Mouse (Mus musculus) lung, postnatal 0 days (tissue): Measurements from ENCODE around the gene Zranb3. TPM values are rescaled to one million over a fixed set of nuclear protein-coding genes. Genes with fewer than 3 reads are reported as not detected.

Experiments used
- ATAC-seq: fragments of 200-750 bp; cut with Nextera tagmentation; 2 replicates; pipeline ENCODE4 v1.8.0; 2017; ENCODE audit warnings: moderate library complexity
- DNase-seq: peaks from one replicate; pipeline ENCODE4 v3.0.0-alpha.2; 2016; ENCODE audit warnings: low spot score
- H3K27ac ChIP-seq: fragments of 300-500 bp; sonication (generic); 2 replicates; pipeline ENCODE4 v1.5.1; 2014; ENCODE audit warnings: antibody characterized with exemption, mild to moderate bottlenecking, low read length, mixed read lengths
- H3K27me3 ChIP-seq: fragments of 300-500 bp; sonication (generic); replicated peaks from 2 replicates; pipeline ENCODE4 v1.6.1; 2014; ENCODE audit warnings: low read length, mixed read lengths; ENCODE audit not compliant: insufficient read depth
- H3K36me3 ChIP-seq: fragments of 300-500 bp; sonication (generic); 2 replicates; pipeline ENCODE4 v1.6.1; 2014; ENCODE audit warnings: low read length, mixed read lengths; ENCODE audit not compliant: insufficient read depth
- H3K4me1 ChIP-seq: fragments of 300-500 bp; sonication (generic); 2 replicates; pipeline ENCODE4 v1.6.1; 2014; ENCODE audit warnings: antibody characterized with exemption, low read depth, low read length, mixed read lengths; ENCODE audit not compliant: insufficient read depth
- H3K4me2 ChIP-seq: fragments of 300-500 bp; sonication (generic); replicated peaks from 2 replicates; pipeline ENCODE4 v1.6.1; 2014; ENCODE audit warnings: low read depth, mild to moderate bottlenecking, low read length, moderate library complexity, mixed read lengths
- H3K4me3 ChIP-seq: fragments of 300-500 bp; sonication (generic); 2 replicates; pipeline ENCODE4 v1.5.1; 2014; ENCODE audit warnings: low read depth, low read length
- H3K9ac ChIP-seq: fragments of 300-500 bp; sonication (generic); replicated peaks from 2 replicates; pipeline ENCODE4 v1.6.1; 2014; ENCODE audit warnings: low read depth, mild to moderate bottlenecking
- H3K9me3 ChIP-seq: fragments of 300-500 bp; sonication (generic); 2 replicates; pipeline ENCODE4 v1.6.1; 2016; ENCODE audit warnings: low read length, mixed read lengths
- CTCF ChIP-seq: IDR thresholded peaks from 2 replicates; pipeline ENCODE4 v1.5.1; 2016; ENCODE audit warnings: antibody characterized with exemption, mild to moderate bottlenecking
- EP300 ChIP-seq: IDR thresholded peaks from 2 replicates; pipeline ENCODE4 v1.6.1; 2016; ENCODE audit warnings: antibody characterized with exemption, mild to moderate bottlenecking, control low read depth
- WGBS: fragments of 180-500 bp; shearing (Covaris S2); extraction: QIAGEN DNeasy Blood & Tissue Kit; methylation state at CpG from one replicate; pipeline ENCODE4 v1.1.7; 2014; 5-methylcytosine and 5-hydroxymethylcytosine counted together
- polyA plus RNA-seq: library from polyadenylated mRNA; unstranded; fragments of >200 nt; fragmentation: Nextera tagmentation; extraction: Ambion mirVana; gene quantifications from 2 replicates; pipeline ENCODE4 v1.2.1, GENCODE M21; 2015

Zranb3 gene
- polyA plus RNA-seq, 1 experiment from 2014 or later: 1.0 TPM

GRCm38 (mm10) chr1:128102251-128102640 lies 601 bp downstream of the Zranb3 start:
- ATAC-seq (peak; percentile 11; the same call in 1 of the 2 replicates), DNase-seq (peak; percentile 96)
- no peak overlapping the region for H3K9ac ChIP-seq
- no peaks in the 10 kb centered on the region for H3K27me3 ChIP-seq
- H3K4me1 ChIP-seq: no peaks in the 10 kb centered on the region
- H3K9me3 ChIP-seq: no peaks in the 10 kb centered on the region
- WGBS: 0% methylated on average over 15 of the region's 15 CpGs
- peak overlapping the region; percentile 63 for H3K27ac ChIP-seq
- TF ChIP-seq CTCF (no peak), EP300 (no peak)
- peak overlapping the region; percentile 58 for H3K4me2 ChIP-seq
- H3K4me3 ChIP-seq: peak overlapping the region; percentile 79
- H3K36me3 ChIP-seq: no peaks in the 10 kb centered on the region

GRCm38 (mm10) chr1:128098309-128098708 lies 4.5 kb downstream of the Zranb3 start:
- H3K4me3 ChIP-seq: no peak overlapping the region
- no peak for ATAC-seq
- DNase-seq: no peak
- TF ChIP-seq CTCF: no peak
- no peak for TF ChIP-seq EP300
- WGBS: 97% methylated on average over 1 of the region's 1 CpGs
- no peaks in the 10 kb centered on the region for H3K4me1 ChIP-seq
- H3K27ac ChIP-seq: no peak overlapping the region
- H3K9ac ChIP-seq: no peak overlapping the region
- no peaks in the 10 kb centered on the region for H3K36me3 ChIP-seq
- no peak overlapping the region for H3K4me2 ChIP-seq
- H3K9me3 ChIP-seq: no peaks in the 10 kb centered on the region
- no peaks in the 10 kb centered on the region for H3K27me3 ChIP-seq

DNA sequence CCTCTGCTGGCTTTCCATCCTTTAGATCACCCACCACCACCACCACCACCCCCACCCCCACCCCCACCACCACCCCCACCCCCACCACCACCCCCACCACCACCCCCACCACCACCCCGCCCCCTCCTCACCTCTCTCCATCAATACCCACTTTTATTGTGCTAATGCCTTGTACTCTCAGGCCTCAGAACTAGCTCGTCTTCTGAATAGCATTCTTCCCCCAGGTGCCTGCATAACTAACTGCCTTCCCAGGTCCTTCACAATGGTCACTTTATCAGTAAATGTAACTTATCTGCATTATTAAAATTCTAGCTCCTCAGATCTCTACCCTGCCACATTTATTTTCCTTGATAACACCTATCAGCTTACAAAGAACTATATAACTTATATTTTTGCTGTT lies 8.2 kb downstream of the Zranb3 start:
- DNase-seq (no peak), ATAC-seq (no peak)
- Histone ChIP-seq H3K4me1 (no peaks in the 10 kb centered on the region), H3K9me3 (no peaks in the 10 kb centered on the region), H3K4me3 (no peak overlapping the region), H3K9ac (no peak overlapping the region), H3K36me3 (no peaks in the 10 kb centered on the region), H3K27me3 (no peaks in the 10 kb centered on the region), H3K27ac (no peak overlapping the region), H3K4me2 (no peak overlapping the region)
- no peak for TF ChIP-seq EP300
- TF ChIP-seq CTCF: no peak
- WGBS: 100% methylated on average over 2 of the region's 2 CpGs

DNA sequence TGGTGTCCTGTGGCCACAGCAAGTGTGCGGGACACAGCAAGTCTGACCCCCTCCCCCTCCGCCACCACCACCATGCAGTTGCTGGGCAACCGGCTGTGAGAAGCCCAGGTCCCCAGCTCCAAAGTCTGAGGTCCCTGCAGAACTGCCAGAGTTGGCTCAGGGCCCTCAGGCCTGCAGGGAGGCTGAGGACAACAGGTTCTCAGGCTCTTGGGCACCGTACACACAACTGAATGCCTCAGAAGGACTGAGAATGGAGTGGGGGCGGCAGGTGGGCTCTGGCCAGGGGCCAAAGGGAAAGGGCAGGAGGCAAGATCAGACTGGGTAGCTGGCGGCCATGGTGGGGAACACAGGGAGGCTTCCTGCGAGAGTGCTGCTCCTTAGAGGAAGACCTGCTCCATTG lies 20.0 kb downstream of the Zranb3 start:
- Histone ChIP-seq H3K36me3 (no peaks in the 10 kb centered on the region), H3K9me3 (no peaks in the 10 kb centered on the region), H3K4me3 (no peak overlapping the region), H3K27ac (no peak overlapping the region), H3K9ac (no peak overlapping the region), H3K4me1 (no peaks in the 10 kb centered on the region), H3K27me3 (no peaks in the 10 kb centered on the region), H3K4me2 (no peak overlapping the region)
- WGBS: 79% methylated on average over 7 of the region's 7 CpGs
- DNase-seq (no peak), ATAC-seq (no peak)
- TF ChIP-seq EP300 (no peak), CTCF (no peak)

DNA sequence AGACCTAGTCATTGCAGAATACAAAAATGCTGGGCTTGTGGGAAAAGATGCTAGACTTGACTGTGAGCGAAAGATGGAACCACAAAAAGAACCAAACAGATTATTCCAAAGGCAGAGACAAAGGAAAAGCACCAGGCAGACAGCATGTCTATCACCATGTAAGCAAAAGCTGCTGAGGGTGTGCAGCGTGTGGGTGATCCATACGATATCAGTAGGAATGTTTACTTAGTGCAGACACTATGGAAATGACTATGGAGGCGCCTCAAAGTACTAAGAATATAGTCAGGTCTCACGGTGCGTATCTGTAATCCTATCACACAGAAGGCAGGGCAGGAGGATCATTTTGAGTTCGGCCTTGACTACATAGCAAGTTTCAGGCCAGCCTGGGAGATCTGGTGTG lies 21.0 kb downstream of the Zranb3 start:
- H3K9ac ChIP-seq: no peak overlapping the region
- TF ChIP-seq EP300 (no peak), CTCF (no peak)
- WGBS: 76% methylated on average over 7 of the region's 7 CpGs
- H3K36me3 ChIP-seq: no peaks in the 10 kb centered on the region
- H3K4me1 ChIP-seq: no peaks in the 10 kb centered on the region
- no peak overlapping the region for H3K27ac ChIP-seq
- H3K4me3 ChIP-seq: no peak overlapping the region
- no peak overlapping the region for H3K4me2 ChIP-seq
- no peak for ATAC-seq
- H3K27me3 ChIP-seq: no peaks in the 10 kb centered on the region
- no peaks in the 10 kb centered on the region for H3K9me3 ChIP-seq
- no peak for DNase-seq

GRCm38 (mm10) chr1:128080936-128081696 lies 21.7 kb downstream of the Zranb3 start:
- Histone ChIP-seq H3K27ac (no peak overlapping the region), H3K36me3 (no peaks in the 10 kb centered on the region), H3K9me3 (no peaks in the 10 kb centered on the region), H3K4me1 (no peaks in the 10 kb centered on the region), H3K9ac (no peak overlapping the region), H3K4me2 (no peak overlapping the region), H3K4me3 (no peak overlapping the region), H3K27me3 (no peaks in the 10 kb centered on the region)
- DNase-seq (no peak), ATAC-seq (no peak)
- TF ChIP-seq CTCF (no peak), EP300 (no peak)
- WGBS: 66% methylated on average over 5 of the region's 5 CpGs
